Mouse (Mus musculus): ENCODE measurements around the gene Snx5.

DNA sequence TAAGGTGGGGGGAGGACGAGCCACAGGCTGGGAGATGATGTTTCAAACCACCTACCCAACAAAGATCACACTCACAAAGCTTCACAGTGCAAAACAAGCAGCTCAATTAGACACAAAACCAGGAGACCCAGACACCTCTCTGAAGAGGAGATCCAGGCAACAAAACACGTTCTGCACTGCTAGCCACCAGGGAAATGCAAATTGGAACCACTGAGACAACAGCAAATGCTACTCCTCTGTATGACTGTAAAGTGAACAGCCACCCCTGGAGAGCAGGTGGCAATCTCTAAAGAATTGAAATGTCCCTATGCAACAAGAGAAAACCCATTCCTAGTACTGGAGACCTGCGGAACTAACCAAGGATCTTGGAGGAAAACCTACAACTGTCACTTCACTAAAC is 37.2 kb downstream of the Snx5 start:
- TF ChIP-seq CTCF (IDR thresholded peaks at IDR 0.05) (no peak), EP300 (IDR thresholded peaks at IDR 0.05; ENCODE audit: insufficient read depth, low read depth, low read length) (no peak), POLR2A (IDR thresholded peaks at IDR 0.05; ENCODE audit: insufficient read depth, low read depth, low read length) (no peak)

Data from heart, adult 2 months (tissue).